Mouse (Mus musculus): Measurements from ENCODE around the gene Galnt13.

- TF ChIP-seq HCFC1 (IDR thresholded peaks at IDR 0.05; ENCODE audit: low read depth, low read length) (no peak), MXI1 (IDR thresholded peaks at IDR 0.05; ENCODE audit: low read depth, low read length) (no peak), ETS1 (conservative IDR thresholded peaks at IDR 0.05; ENCODE audit: low read depth, low read length) (no peak), CTCF (conservative IDR thresholded peaks at IDR 0.05 in 1 of 2, IDR thresholded peaks at IDR 0.05 in 1 of 2; ENCODE audit: low read depth in 2 of 2, low read length in 2 of 2) (no peak), EP300 (IDR thresholded peaks at IDR 0.05; ENCODE audit: low read length) (no peak), TCF12 (IDR thresholded peaks at IDR 0.05; ENCODE audit: low read depth, low read length) (no peak), TBP (conservative IDR thresholded peaks at IDR 0.05; ENCODE audit: low read depth, low read length) (no peak), NRF1 (IDR thresholded peaks at IDR 0.05; ENCODE audit: low read depth, low read length) (no peak)
These were observed 131.1 kb downstream of the Galnt13 start for GRCm38 (mm10) chr2:54567186-54567585.

Measured in CH12.LX (cell line).